Mouse (Mus musculus): ENCODE results near the gene Map7d1. TPM values are rescaled to one million over a fixed set of nuclear protein-coding genes. Genes with fewer than 3 reads are reported as not detected.

The Map7d1 gene
- polyA plus RNA-seq, 1 experiment from 2014 or later, result 54.8 TPM

- H3K4me1 ChIP-seq (ENCODE audit: control insufficient read depth, insufficient read depth, low read length), result peaks cover 17% of the 10 kb centered on the region
- peak overlapping the region; percentile 59; the same call in 1 of the 2 replicates for H3K27ac ChIP-seq (ENCODE audit: low read depth, low read length)
- no peaks in the 10 kb centered on the region for H3K27me3 ChIP-seq (replicated peaks; ENCODE audit: control insufficient read depth, insufficient read depth, low read length)
- H3K9ac ChIP-seq (ENCODE audit: low read length), result peak overlapping the region; percentile 85
- H3K9me3 ChIP-seq (replicated peaks; ENCODE audit: control insufficient read depth, low read length), result no peaks in the 10 kb centered on the region
- peak overlapping the region; percentile 77 for H3K4me3 ChIP-seq (ENCODE audit: low read depth, low read length)
- H3K36me3 ChIP-seq (ENCODE audit: control insufficient read depth, insufficient read depth, low read length), result 0 out of 2 replicates have a peak, but pooled peaks cover 3% of the 10 kb centered on the region
- no peak for DNase-seq (ENCODE audit: low spot score)
- peak overlapping the region; percentile 49 for H3K4me2 ChIP-seq (ENCODE audit: low read length)
- ATAC-seq, result no peak
- WGBS, result 72% methylated on average over 10 of the region's 10 CpGs
These were observed 52.7 kb downstream of the Map7d1 start for GRCm38 (mm10) chr4:126203336-126203895.

GRCm38 (mm10) chr4:126202303-126203181 is 53.6 kb downstream of the Map7d1 start, which contains the start of gene Thrap3:
Gene Thrap3 (minus strand): TSS chr4:126202760.
- ATAC-seq, result peak; percentile 99
- Histone ChIP-seq H3K9ac (ENCODE audit: low read length) (peak within 1 kb of the TSS; percentile 85), H3K27me3 (replicated peaks; ENCODE audit: control insufficient read depth, insufficient read depth, low read length) (no peaks in the 10 kb centered on the region), H3K9me3 (replicated peaks; ENCODE audit: control insufficient read depth, low read length) (no peaks in the 10 kb centered on the region), H3K36me3 (ENCODE audit: control insufficient read depth, insufficient read depth, low read length) (0 out of 2 replicates have a peak, but pooled peaks cover 3% of the 10 kb centered on the region), H3K4me2 (ENCODE audit: low read length) (peak within 1 kb of the TSS; percentile 78), H3K4me1 (ENCODE audit: control insufficient read depth, insufficient read depth, low read length) (peaks cover 17% of the 10 kb centered on the region), H3K27ac (ENCODE audit: low read depth, low read length) (peak within 1 kb of the TSS; percentile 93), H3K4me3 (ENCODE audit: low read depth, low read length) (peak within 1 kb of the TSS; percentile 77)
- peak; percentile 99 for DNase-seq (ENCODE audit: low spot score)
- 0% methylated on average over 58 of the region's 75 CpGs for WGBS

- peaks cover 17% of the 10 kb centered on the region for H3K4me1 ChIP-seq (ENCODE audit: control insufficient read depth, insufficient read depth, low read length)
- DNase-seq (ENCODE audit: low spot score) (peak; percentile 49), ATAC-seq (no peak)
- peak overlapping the region; percentile 93 for H3K27ac ChIP-seq (ENCODE audit: low read depth, low read length)
- peak overlapping the region; percentile 85 for H3K9ac ChIP-seq (ENCODE audit: low read length)
- 0 out of 2 replicates have a peak, but pooled peaks cover 3% of the 10 kb centered on the region for H3K36me3 ChIP-seq (ENCODE audit: control insufficient read depth, insufficient read depth, low read length)
- WGBS, result under 1% methylated on average over 28 of the region's 28 CpGs
- H3K27me3 ChIP-seq (replicated peaks; ENCODE audit: control insufficient read depth, insufficient read depth, low read length), result no peaks in the 10 kb centered on the region
- peak overlapping the region; percentile 77 for H3K4me3 ChIP-seq (ENCODE audit: low read depth, low read length)
- H3K9me3 ChIP-seq (replicated peaks; ENCODE audit: control insufficient read depth, low read length), result no peaks in the 10 kb centered on the region
- H3K4me2 ChIP-seq (ENCODE audit: low read length), result peak overlapping the region; percentile 78
These were observed 54.4 kb downstream of the Map7d1 start for GRCm38 (mm10) chr4:126201514-126202302.

GRCm38 (mm10) chr4:126200656-126201055 is 55.5 kb downstream of the Map7d1 start:
- Histone ChIP-seq H3K9ac (ENCODE audit: low read length) (peak overlapping the region; percentile 25; the same call in 1 of the 2 replicates), H3K27me3 (replicated peaks; ENCODE audit: control insufficient read depth, insufficient read depth, low read length) (no peaks in the 10 kb centered on the region), H3K36me3 (ENCODE audit: control insufficient read depth, insufficient read depth, low read length) (0 out of 2 replicates have a peak, but pooled peaks cover 3% of the 10 kb centered on the region), H3K4me3 (ENCODE audit: low read depth, low read length) (peak overlapping the region; percentile 77), H3K4me1 (ENCODE audit: control insufficient read depth, insufficient read depth, low read length) (peaks cover 17% of the 10 kb centered on the region), H3K27ac (ENCODE audit: low read depth, low read length) (no peak overlapping the region), H3K9me3 (replicated peaks; ENCODE audit: control insufficient read depth, low read length) (no peaks in the 10 kb centered on the region), H3K4me2 (ENCODE audit: low read length) (peak overlapping the region; percentile 78)
- ATAC-seq, result no peak
- no peak for DNase-seq (ENCODE audit: low spot score)
- 77% methylated on average over 2 of the region's 2 CpGs for WGBS

GRCm38 (mm10) chr4:126200036-126200435 is 56.1 kb downstream of the Map7d1 start:
- WGBS, result 39% methylated on average over 1 of the region's 1 CpGs
- no peak overlapping the region for H3K27ac ChIP-seq (ENCODE audit: low read depth, low read length)
- no peaks in the 10 kb centered on the region for H3K9me3 ChIP-seq (replicated peaks; ENCODE audit: control insufficient read depth, low read length)
- H3K4me2 ChIP-seq (ENCODE audit: low read length), result peak overlapping the region; percentile 78
- DNase-seq (ENCODE audit: low spot score) (no peak), ATAC-seq (no peak)
- H3K4me3 ChIP-seq (ENCODE audit: low read depth, low read length), result no peak overlapping the region
- no peaks in the 10 kb centered on the region for H3K27me3 ChIP-seq (replicated peaks; ENCODE audit: control insufficient read depth, insufficient read depth, low read length)
- H3K9ac ChIP-seq (ENCODE audit: low read length), result no peak overlapping the region
- peaks cover 17% of the 10 kb centered on the region for H3K4me1 ChIP-seq (ENCODE audit: control insufficient read depth, insufficient read depth, low read length)
- H3K36me3 ChIP-seq (ENCODE audit: control insufficient read depth, insufficient read depth, low read length), result 0 out of 2 replicates have a peak, but pooled peaks cover 3% of the 10 kb centered on the region

GRCm38 (mm10) chr4:126199556-126199955 is 56.6 kb downstream of the Map7d1 start:
- peaks cover 17% of the 10 kb centered on the region for H3K4me1 ChIP-seq (ENCODE audit: control insufficient read depth, insufficient read depth, low read length)
- H3K4me3 ChIP-seq (ENCODE audit: low read depth, low read length), result no peak overlapping the region
- H3K9me3 ChIP-seq (replicated peaks; ENCODE audit: control insufficient read depth, low read length), result no peaks in the 10 kb centered on the region
- ATAC-seq (no peak), DNase-seq (ENCODE audit: low spot score) (no peak)
- WGBS, result 83% methylated on average over 6 of the region's 6 CpGs
- H3K36me3 ChIP-seq (ENCODE audit: control insufficient read depth, insufficient read depth, low read length), result peaks cover 5% of the 10 kb centered on the region; the same call in 1 of the 2 replicates
- no peak overlapping the region for H3K27ac ChIP-seq (ENCODE audit: low read depth, low read length)
- H3K4me2 ChIP-seq (ENCODE audit: low read length), result 0 out of 2 replicates have a peak overlapping the region, but pooled peaks have one; percentile 78
- H3K9ac ChIP-seq (ENCODE audit: low read length), result no peak overlapping the region
- H3K27me3 ChIP-seq (replicated peaks; ENCODE audit: control insufficient read depth, insufficient read depth, low read length), result no peaks in the 10 kb centered on the region

GRCm38 (mm10) chr4:126197485-126197884 is 58.7 kb downstream of the Map7d1 start:
- Histone ChIP-seq H3K27ac (ENCODE audit: low read depth, low read length) (no peak overlapping the region), H3K9ac (ENCODE audit: low read length) (no peak overlapping the region), H3K4me2 (ENCODE audit: low read length) (no peak overlapping the region), H3K36me3 (ENCODE audit: control insufficient read depth, insufficient read depth, low read length) (peaks cover 25% of the 10 kb centered on the region), H3K27me3 (replicated peaks; ENCODE audit: control insufficient read depth, insufficient read depth, low read length) (no peaks in the 10 kb centered on the region), H3K4me1 (ENCODE audit: control insufficient read depth, insufficient read depth, low read length) (peaks cover 17% of the 10 kb centered on the region), H3K4me3 (ENCODE audit: low read depth, low read length) (no peak overlapping the region), H3K9me3 (replicated peaks; ENCODE audit: control insufficient read depth, low read length) (no peaks in the 10 kb centered on the region)
- no peak for DNase-seq (ENCODE audit: low spot score)
- ATAC-seq, result no peak
- WGBS, result 82% methylated on average over 3 of the region's 3 CpGs

GRCm38 (mm10) chr4:126194916-126195315 is 61.2 kb downstream of the Map7d1 start:
- Histone ChIP-seq H3K4me1 (ENCODE audit: control insufficient read depth, insufficient read depth, low read length) (peaks cover 3% of the 10 kb centered on the region), H3K9ac (ENCODE audit: low read length) (no peak overlapping the region), H3K27me3 (replicated peaks; ENCODE audit: control insufficient read depth, insufficient read depth, low read length) (no peaks in the 10 kb centered on the region), H3K4me3 (ENCODE audit: low read depth, low read length) (no peak overlapping the region), H3K9me3 (replicated peaks; ENCODE audit: control insufficient read depth, low read length) (no peaks in the 10 kb centered on the region), H3K36me3 (ENCODE audit: control insufficient read depth, insufficient read depth, low read length) (peaks cover 35% of the 10 kb centered on the region), H3K4me2 (ENCODE audit: low read length) (no peak overlapping the region), H3K27ac (ENCODE audit: low read depth, low read length) (no peak overlapping the region)
- ATAC-seq (no peak), DNase-seq (ENCODE audit: low spot score) (no peak)
- 94% methylated on average over 4 of the region's 4 CpGs for WGBS
